Mouse (Mus musculus): ENCODE data around the gene Tmem50b. TPM values are rescaled to one million over a fixed set of nuclear protein-coding genes. Genes with fewer than 3 reads are reported as not detected.

Gene Tmem50b
- 0.30 and 1.6 TPM in 2 replicates for polyA plus RNA-seq (2012; ENCODE audit: low replicate concordance)

GRCm38 (mm10) chr16:91597672-91598010 lies at the start of gene Tmem50b:
TSS of gene Tmem50b (minus strand) at chr16:91597800.

DNA sequence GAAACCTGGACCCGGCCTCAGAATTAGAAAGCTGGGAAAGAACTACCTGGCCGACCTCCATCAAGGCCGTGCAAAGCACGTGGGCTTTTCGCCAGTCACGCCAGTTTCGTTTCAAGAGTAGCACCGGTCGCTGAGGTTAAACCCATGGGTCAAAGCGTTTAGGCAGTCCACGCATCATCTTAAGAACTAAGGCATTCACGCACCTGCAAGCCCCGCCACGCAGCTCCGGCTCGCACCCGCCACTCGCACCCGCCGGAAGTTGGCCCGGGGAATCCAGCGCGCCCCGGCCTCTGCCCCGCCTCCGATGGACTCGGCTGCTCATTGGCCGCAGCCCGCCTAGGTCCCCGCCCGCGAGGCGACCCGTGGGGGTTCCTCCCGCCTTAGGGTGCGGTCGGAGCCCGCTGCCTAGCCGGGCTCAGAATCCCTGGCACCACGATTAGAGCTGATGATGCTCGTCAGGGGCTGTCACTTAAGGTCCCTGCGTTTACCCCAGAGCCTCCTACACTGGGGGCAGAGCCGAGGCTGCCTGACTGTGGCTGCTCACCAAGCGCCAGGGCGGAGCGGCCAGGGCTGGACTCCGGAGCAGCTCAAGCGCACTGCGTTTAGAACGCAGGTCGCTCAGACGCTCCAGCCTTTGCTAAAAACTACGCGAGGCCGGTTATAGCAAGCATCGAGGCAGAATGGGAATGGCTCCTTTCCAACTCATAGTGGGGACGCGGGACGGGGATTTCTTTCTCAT lies 49.2 kb upstream of the Tmem50b start, which contains the start of gene Gart:
TSS of gene Gart (minus strand) at position 272 of the 739 bp plus-strand sequence.

DNA sequence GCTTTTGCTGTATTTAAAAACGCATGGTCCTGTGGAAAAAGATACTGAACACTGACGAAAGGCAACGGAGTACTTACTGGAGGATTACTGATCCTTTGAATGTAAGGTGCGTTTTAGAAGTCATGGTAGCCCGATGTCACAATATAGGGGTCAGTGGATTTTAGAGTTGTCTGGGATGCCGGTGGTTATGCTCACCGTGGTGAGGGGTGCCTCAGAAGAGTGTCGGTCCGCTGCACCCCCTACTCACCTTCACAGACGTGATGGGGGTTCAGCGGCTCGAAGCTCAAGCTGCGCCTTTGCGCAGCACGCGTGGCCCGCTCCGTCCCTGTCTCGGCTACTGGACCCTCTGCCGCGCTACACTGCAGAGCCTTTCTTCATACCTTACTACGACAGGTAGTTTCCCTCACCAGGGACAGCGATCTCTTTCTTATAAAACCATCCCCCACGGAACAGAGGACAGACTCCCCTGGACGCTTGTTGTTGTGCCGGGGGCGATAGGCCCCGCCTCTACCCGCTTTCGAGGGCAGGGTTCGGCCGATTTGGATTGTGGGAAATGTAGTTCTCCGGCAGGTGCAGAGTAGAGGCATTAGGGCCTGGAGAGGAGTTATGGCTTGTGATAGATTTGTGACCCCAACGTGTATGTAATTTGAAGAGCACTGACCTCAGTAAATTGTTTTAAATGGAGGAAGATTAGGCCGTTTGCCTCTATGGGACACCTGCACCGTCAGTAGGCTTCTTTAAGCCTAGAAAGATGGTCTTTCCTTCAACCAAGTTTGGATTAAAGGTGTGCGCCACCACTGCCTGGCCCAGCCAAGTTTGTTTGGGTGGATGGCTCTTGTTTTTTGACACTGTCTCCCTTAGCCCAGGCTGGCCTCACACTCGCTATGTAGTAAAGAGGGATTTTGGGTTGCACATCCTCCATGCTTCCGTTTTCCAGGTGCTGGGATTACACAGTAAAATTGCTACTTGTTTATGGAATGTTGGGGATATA lies 21.2 kb upstream of the Tmem50b start, which contains the start of gene Dnajc28:
TSS of gene Dnajc28 (minus strand) at position 516 of the 991 bp plus-strand sequence.

DNA sequence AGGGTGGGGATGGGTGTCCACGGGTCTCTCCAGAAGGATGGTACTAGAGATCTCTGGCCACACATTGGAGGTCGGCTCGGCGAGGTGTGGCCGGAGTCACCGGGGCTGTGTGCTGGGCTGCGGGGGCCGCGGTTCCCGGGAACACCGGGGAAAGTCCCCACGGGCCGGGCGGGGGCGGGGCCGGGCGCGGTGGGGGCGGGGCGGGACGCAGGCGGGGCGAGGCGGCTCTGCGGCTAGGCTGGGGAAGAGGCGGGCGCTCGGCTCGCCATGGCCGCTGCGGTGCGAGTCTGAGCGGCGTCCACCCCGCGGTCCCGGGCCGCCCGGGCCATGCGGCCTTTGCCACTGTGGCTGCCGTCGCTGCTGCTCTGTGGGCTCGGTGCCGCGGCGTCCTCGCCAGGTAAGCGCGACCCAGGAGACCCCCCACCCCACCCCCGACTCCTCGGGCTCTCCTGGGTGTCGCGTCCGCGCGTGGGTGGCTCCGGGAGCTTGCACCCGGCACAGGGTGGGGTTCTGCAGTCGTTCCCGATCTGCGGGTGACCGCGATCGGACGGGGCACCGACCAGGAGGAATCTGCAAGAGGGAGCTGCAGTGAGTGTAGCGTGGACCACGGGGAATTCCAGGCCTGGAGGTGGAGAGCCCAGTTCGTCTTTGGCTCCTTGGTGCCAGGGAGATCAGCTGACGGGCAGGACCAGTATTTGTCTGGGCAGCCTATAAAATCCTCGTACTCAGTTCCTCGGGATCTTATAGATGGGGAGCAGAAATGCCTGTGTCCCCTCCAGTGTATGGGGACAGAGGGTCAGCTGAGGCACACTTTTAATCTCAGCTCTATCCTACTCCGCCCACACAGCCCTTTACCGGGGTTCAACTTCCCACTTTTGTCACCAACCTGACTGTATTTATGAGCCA lies 50.5 kb downstream of the Tmem50b start, which contains the start of gene Ifngr2:
TSS of gene Ifngr2 (plus strand) at position 237 of the 906 bp plus-strand sequence.

Other genes with a start within 250 kb of the Tmem50b start
- gene Ifnar2, start 225.0 kb downstream of the Tmem50b start, polyA plus RNA-seq (2012; ENCODE audit: low replicate concordance) = 44.2 and 71.6 TPM in 2 replicates
- not detected in 2 replicates for gene Gm21970, start 206.1 kb downstream of the Tmem50b start, polyA plus RNA-seq (2012; ENCODE audit: low replicate concordance)
- gene Il10rb, start 191.6 kb downstream of the Tmem50b start, polyA plus RNA-seq (2012; ENCODE audit: low replicate concordance) = 10.3 and 11.9 TPM in 2 replicates
- 5.5 and 6.8 TPM in 2 replicates for gene Ifnar1, start 112.6 kb downstream of the Tmem50b start, polyA plus RNA-seq (2012; ENCODE audit: low replicate concordance)
- 21.4 and 46.2 TPM in 2 replicates for gene Ifngr2, start 50.7 kb downstream of the Tmem50b start, polyA plus RNA-seq (2012; ENCODE audit: low replicate concordance)
- gene Dnajc28, start 21.2 kb upstream of the Tmem50b start, polyA plus RNA-seq (2012; ENCODE audit: low replicate concordance) = 0.97 and 1.1 TPM in 2 replicates
- 151 and 211 TPM in 2 replicates for gene Gart, start 49.2 kb upstream of the Tmem50b start, polyA plus RNA-seq (2012; ENCODE audit: low replicate concordance)
- gene Son, start 49.7 kb upstream of the Tmem50b start, polyA plus RNA-seq (2012; ENCODE audit: low replicate concordance) = 41.8 and 57.8 TPM in 2 replicates
- gene Donson, start 91.0 kb upstream of the Tmem50b start, polyA plus RNA-seq (2012; ENCODE audit: low replicate concordance) = 75.3 and 84.4 TPM in 2 replicates
- 1.1 and 2.3 TPM in 2 replicates for gene Cryzl1, start 131.2 kb upstream of the Tmem50b start, polyA plus RNA-seq (2012; ENCODE audit: low replicate concordance)
- 24.1 and 41.3 TPM in 2 replicates for gene Itsn1, start 131.5 kb upstream of the Tmem50b start, polyA plus RNA-seq (2012; ENCODE audit: low replicate concordance)

Data from leukemia stem cell, adult 10-12 weeks (primary cell).